Mouse (Mus musculus): ENCODE measurements at regions not wholly inside any gene's neighbourhood (a gene's known extent, or its start where the extent isn't known, plus 50 kb on each side); places are given as distances from the start of the nearest gene placed in this dataset.

- ATAC-seq (ENCODE audit: low read depth) = peak; percentile 83
- no peak overlapping the region for H3K4me2 ChIP-seq (ENCODE audit: low read depth, low read length)
- H3K4me1 ChIP-seq (ENCODE audit: control insufficient read depth, insufficient read depth, low read length) = no peaks in the 10 kb centered on the region
- no peaks in the 10 kb centered on the region for H3K27me3 ChIP-seq (ENCODE audit: control insufficient read depth, insufficient read depth, low read length)
- H3K9me3 ChIP-seq (ENCODE audit: control insufficient read depth, low read length) = no peaks in the 10 kb centered on the region
- H3K27ac ChIP-seq (ENCODE audit: low read depth, low read length) = no peak overlapping the region
- no peaks in the 10 kb centered on the region for H3K36me3 ChIP-seq (ENCODE audit: control insufficient read depth, insufficient read depth, low read length)
- H3K4me3 ChIP-seq (ENCODE audit: low read depth, low read length) = no peak overlapping the region
- 6% methylated on average over 3 of the region's 3 CpGs for WGBS
- no peak overlapping the region for H3K9ac ChIP-seq (replicated peaks; ENCODE audit: low read depth, low read length)
Observed at GRCm38 (mm10) chr1:15007663-15008344, 1085.3 kb downstream of the 4930444P10Rik start.

GRCm38 (mm10) chr1:14995348-14995747 lies 1097.8 kb downstream of the 4930444P10Rik start:
- Histone ChIP-seq H3K36me3 (ENCODE audit: control insufficient read depth, insufficient read depth, low read length) (no peaks in the 10 kb centered on the region), H3K4me3 (ENCODE audit: low read depth, low read length) (no peak overlapping the region), H3K4me2 (ENCODE audit: low read depth, low read length) (no peak overlapping the region), H3K9me3 (ENCODE audit: control insufficient read depth, low read length) (no peaks in the 10 kb centered on the region), H3K9ac (replicated peaks; ENCODE audit: low read depth, low read length) (no peak overlapping the region), H3K4me1 (ENCODE audit: control insufficient read depth, insufficient read depth, low read length) (no peaks in the 10 kb centered on the region), H3K27ac (ENCODE audit: low read depth, low read length) (no peak overlapping the region), H3K27me3 (ENCODE audit: control insufficient read depth, insufficient read depth, low read length) (no peaks in the 10 kb centered on the region)
- no peak for ATAC-seq (ENCODE audit: low read depth)
- 93% methylated on average over 3 of the region's 3 CpGs for WGBS

- H3K4me3 ChIP-seq (ENCODE audit: low read depth, low read length) = no peak overlapping the region
- no peaks in the 10 kb centered on the region for H3K9me3 ChIP-seq (ENCODE audit: control insufficient read depth, low read length)
- H3K4me2 ChIP-seq (ENCODE audit: low read depth, low read length) = no peak overlapping the region
- H3K27ac ChIP-seq (ENCODE audit: low read depth, low read length) = no peak overlapping the region
- peak; percentile 24; the same call in 1 of the 2 replicates for ATAC-seq (ENCODE audit: low read depth)
- no peaks in the 10 kb centered on the region for H3K4me1 ChIP-seq (ENCODE audit: control insufficient read depth, insufficient read depth, low read length)
- no peaks in the 10 kb centered on the region for H3K27me3 ChIP-seq (ENCODE audit: control insufficient read depth, insufficient read depth, low read length)
- 47% methylated on average over 6 of the region's 6 CpGs for WGBS
- H3K36me3 ChIP-seq (ENCODE audit: control insufficient read depth, insufficient read depth, low read length) = no peaks in the 10 kb centered on the region
- H3K9ac ChIP-seq (replicated peaks; ENCODE audit: low read depth, low read length) = no peak overlapping the region
Observed at GRCm38 (mm10) chr1:14980093-14980711, 1112.9 kb downstream of the 4930444P10Rik start.
